Mouse (Mus musculus): ENCODE data around the gene Sik3.
"Not testable (repeated sequence)": the region's sequence is repeated elsewhere in the genome, so short reads cannot be mapped to it uniquely, and the experiment has no call there.

Gene Sik3

DNA sequence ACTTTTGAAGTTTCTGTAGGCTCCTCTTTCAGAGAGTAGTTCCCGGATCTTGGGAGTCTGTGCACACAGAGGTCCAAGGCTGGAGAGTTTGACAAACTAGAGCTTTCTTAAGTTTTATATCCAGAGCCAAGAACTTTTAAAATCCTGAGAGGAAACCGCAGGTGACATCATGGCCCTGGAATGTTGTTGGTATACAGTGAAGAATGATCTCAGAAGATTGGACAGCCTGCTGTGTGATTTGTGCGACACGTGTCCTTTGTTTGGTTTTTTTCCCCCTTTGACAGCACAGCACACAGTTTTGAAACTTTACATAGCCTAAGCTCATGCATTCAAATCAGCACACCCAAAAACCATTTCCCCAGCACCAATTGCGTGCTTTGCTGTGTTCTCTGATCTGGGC, 99.6 kb downstream of the Sik3 start:
- DNase-seq = peak; percentile 66

DNA sequence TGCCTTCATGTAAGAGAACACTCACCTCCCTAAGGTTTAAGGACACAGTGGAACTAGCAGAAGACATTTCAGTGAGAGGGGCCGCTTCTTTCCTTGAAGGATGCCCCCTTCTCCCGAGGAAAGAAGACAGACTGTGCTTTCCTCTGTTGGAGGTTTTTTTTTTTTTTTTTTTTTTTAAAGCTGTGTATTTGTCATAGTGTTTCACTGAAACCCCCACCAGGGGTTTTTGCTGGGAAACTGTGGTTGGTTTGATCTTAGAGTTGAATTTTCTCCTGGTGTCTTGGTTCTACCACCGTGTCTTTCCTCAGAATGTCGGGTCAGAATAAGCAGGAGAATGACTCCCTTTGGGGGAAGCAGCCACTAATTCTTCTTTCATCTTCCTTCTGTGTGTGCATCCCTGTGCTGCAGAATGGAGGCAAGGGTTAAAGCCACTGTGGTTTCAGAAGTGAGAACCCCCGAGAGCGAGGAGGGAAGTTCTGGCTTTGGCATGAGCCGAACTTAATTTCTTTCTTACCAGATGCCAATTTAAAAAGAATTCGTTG, 106.3 kb downstream of the Sik3 start:
- DNase-seq = no peak

DNA sequence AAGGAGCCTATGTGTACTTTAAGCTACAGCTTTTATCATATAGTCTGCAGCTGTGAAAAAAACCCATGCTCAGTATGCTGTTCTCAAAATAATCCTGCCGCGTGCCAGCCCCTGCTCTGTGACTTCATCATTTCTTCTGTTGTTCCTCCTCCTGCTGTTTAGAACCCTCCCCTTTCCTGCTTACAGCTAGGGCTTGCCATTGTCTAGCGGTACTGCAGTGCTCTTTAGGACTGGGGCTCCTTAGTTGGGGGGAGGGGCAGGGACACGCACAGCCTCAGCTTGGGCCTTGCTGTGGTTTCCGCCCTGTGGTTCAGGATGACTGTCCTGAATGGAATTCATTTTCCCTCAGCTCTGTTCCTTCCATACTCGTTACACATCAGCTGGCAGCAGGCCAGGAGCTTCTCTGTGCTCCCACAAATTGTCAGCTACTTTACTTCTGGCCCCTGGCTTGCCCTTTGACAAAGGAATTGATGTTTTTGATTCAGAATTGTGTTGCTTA, 107.4 kb downstream of the Sik3 start:
- DNase-seq = peak; percentile 93

DNA sequence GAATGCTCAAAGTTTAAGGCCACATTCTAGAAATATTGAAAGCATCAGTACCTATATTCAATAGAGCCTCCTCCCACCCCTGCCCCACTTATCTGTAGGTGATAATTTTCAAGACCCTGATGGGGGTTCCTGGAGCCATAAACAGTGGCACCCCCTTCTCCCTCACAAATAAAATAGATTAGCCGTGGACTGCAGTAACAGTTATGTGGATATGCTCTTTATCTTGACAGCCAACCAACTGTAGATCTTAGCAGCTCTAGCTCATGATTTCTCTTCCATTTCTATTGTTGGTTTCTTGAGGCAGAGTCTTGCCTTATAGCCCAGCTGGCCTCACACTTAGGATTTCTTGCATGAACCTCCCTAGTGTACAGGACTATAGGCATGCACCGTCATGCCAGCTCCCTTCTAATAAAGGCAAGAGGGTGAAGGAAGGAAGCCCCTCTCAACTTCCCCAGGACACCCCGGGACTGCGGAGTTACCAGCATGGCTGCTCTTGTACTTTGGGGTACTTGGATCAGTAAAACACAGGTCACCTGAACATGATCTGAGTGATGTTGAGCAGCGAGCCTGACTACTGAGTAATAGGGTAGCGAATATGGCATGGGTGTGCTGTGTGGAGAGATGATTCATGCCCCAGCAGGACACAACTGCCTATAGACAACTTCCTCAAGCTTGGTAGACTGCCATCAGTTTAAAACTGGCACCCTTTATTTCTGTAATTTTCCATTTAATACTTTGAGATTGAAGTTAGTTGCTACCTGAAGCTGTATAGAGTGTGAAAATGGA, 108.0 kb downstream of the Sik3 start:
- peak; percentile 10 for DNase-seq

DNA sequence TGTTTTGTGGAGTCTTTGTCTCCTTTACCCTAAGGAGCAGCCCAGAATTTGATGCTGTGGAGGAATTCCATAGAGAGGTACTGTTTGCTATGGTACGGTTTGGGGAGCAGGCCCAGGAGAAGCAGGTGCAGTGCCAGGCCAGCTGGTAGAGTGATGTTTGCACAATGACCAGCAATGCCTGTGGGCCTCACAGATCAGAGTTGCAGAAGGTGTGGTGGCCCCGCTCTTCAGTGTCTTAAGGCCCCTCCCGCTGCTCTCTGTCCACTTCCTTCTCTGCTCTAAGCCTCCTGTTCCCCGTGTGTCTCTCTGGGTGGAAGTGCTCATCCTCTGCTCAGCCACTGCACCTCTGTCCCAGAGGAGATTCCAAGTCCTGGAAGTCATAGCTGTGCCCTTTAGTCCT, 108.9 kb downstream of the Sik3 start:
- no peak for DNase-seq

DNA sequence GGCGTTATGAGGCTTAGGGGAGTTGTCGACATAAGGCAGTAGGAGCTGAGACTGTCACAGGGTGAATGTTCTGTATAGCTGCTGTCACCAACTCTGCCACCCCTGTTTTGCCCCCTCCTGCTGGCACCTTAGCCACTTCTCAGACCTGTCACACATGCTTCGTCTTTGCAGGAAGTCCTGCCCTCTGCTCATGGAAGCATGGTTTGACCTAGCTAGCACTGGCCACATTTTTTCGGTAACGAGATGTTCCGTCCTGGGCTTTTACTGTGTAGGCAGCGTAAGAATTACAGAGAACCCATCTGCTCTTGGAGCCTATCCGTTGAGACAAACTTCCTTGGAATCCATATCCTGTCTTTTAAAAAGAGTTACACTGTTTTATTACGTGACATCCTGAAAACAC, 110.1 kb downstream of the Sik3 start:
- peak; percentile 27 for DNase-seq

DNA sequence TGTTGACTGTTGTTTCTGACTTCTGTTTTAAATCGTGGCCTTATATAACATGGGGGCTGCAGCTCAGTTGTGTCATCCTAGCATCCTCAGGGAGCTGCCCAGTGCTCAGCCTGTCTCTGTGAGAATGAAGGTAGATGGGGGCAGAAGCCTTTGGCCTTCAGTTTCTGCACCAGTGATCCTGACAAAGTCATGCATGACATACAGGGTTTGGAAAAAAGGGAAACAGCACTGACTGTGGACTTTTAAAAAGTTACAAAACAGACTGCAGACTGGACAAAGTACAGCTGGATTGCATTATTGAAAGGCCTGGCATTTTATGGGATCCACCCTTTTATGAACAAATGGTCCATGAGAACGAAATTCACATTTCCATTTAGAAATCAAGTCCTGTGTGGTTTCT, 113.7 kb downstream of the Sik3 start:
- peak; percentile 34 for DNase-seq

DNA sequence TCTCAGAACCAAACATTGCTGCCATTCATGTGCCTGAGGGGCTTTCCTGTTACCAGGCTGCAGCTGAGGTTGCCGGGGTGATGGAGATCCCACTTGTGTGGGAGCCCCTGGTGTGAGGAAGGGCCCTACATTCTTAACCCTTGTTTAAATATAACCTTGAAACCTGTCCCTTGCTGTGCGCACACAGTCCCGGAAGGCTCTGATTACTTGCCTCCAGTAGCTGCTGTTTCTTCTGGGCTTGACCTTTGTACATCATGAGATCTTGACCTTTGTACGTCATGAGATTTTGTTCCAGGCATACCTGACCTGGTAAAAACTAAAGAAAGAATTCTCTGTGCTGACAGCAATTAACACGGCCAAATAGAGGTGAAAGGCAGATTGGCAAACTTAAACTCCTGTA, 114.7 kb downstream of the Sik3 start:
- DNase-seq = no peak

DNA sequence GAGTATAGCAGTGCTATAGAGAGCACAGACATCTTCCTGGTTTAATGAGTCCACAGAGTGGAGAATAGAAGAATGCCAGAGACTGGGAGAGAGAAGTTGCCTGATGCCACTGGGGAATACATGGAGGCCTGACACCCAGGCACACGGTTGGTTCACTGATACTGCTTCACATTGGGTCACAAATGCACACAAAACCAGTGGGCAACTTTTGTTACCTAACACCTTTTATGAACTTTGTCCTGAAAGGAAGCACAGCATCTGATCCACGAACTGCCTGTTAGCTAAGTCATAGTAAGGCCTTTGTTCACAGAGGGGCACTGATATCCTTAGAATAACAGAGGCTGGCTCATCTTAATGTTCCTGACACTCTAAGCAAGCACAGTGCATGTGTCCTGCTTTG, 116.6 kb downstream of the Sik3 start:
- DNase-seq = no peak

DNA sequence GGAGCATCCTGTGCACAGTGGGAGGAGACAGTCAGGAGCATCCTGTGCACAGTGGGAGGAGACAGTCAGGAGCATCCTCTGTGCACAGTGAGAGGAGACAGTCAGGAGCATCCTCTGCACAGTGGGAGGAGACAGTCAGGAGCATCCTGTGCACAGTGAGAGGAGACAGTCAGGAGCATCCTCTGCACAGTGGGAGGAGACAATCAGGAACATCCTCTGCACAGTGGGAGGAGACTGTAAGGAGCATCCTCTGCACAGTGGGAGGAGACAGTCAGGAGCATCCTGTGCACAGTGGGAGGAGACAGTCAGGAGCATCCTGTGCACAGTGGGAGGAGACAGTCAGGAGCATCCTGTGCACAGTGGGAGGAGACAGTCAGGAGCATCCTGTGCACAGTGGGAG, 120.2 kb downstream of the Sik3 start:
- DNase-seq = not testable (repeated sequence)

DNA sequence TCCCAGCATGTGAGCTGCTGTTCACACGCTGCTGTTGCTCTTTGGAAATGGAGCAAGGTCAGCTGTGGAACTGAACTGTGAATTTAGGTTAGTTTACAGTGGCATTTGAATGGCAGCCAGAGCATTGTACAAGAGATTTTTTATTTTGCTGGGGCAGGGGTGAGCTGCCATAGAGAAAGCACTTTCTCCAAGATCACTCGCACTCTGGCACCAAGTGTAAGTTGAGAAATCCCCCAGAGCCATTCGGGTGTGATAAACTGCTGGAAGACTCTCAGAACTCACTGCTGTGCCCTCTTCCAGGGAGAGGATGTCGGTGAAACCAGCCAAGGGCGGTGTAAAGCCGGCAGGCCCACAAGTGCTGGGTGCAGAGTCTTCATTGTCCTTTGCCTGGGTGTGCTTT, 126.2 kb downstream of the Sik3 start:
- no peak for DNase-seq

DNA sequence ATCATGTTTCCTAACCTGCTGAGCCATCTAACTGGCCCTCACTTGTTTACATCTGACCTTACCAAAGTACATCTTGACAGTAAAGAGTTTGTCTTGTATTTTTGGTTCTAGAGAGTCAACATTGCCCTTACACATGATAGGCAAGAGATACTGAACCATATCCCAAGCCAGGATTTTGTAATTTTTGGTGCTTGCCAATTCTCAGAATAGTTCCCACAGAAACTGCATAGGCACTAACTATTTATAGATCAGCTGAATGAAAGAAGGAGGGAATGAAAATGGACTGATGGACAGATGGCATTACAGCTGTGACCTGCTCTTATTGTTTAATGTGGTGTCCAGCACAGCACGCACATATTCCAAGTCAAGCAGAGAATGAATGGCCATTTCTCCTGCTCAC, 128.2 kb downstream of the Sik3 start:
- DNase-seq = no peak

DNA sequence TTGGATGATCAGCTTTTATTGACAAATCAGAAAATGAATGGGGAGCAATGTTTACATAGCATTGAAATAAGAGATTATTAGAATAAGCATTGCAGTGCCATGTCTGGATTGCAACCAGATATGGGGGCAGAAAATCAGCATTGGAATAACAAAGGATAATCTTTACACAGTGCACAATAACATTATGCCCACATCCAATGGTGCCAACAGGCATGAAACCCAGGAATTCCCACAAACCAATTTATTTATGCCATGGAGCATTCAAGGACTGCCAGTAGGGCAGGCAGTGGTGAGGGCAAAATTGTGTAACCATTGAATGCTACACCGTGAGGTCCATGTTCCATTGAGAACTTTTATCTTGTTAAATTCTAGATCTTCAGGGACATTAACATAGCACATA, 129.4 kb downstream of the Sik3 start:
- DNase-seq = no peak

DNA sequence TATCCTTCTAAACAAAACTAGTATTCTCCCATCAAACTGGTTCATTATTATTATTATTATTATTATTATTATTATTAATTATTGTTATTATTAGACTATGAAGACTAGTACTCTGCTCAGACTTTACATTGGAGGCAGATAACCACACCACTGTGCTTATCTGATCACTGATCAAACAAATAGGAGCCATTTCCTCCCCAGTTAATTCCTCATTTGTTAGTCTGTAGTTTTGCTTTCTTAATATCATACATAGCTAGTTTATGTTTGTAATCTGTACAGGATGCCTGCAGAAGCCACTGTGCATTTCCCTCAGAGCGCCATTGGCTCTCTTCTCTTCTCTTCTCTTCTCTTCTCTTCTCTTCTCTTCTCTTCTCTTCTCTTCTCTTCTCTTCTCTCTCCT, 129.9 kb downstream of the Sik3 start:
- DNase-seq = no peak

DNA sequence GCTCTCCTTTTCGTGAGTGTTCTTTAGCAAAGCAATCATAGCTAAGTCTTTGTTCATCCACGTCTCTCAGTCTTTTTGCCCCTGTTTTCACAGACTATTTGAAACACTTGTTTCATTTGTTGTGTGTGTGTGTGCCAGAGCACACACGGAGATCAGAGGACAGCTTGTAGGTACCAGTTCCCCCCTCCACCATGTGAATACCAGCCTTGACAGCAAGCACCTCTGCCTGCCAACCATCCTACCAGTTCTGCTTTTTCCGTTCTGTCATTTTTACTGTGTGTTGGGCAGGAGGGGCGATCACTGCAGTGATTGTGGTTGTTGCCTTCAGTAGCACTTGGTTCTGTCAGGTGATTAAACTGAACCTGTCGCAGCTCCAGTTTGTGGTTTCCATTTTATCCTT, 132.4 kb downstream of the Sik3 start:
- no peak for DNase-seq

DNA sequence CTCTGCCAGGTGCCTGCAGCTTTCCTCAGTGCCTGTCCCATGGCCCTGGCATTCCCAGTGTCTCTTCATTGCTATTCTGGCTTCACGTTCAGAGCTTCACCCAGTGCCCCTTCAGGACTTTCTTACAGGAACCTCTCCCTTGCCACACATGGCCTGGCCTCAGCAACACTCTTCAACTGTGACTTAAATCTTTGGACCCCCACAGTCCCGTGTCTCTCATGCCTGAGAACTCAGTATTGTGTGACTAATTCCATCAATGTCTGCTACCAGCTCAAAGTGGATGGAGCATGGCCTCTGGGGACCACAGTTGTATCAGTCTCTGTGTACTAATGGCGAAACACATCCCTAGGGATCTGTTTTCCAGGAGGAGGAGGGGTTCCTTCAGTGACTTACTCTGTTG, 133.8 kb downstream of the Sik3 start:
- DNase-seq = no peak

DNA sequence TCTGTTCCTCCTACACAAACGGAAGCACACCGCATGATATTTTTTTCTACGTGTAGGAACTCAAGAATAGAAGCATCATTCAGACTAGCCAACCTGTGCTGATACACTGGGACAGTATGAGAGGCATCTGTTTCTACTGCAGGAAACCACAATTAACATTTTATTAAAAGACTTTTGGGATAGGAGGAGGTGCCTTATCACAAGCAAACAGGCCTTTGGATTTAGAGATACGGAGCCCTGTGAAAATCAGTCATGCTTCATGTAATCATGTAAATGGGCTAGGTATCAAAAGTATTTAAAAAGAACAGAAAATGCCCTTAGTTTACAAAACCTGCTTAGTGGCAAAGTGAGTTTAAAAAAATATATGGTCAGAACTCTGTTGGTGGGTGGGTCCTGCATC, 136.1 kb downstream of the Sik3 start:
- DNase-seq = no peak

DNA sequence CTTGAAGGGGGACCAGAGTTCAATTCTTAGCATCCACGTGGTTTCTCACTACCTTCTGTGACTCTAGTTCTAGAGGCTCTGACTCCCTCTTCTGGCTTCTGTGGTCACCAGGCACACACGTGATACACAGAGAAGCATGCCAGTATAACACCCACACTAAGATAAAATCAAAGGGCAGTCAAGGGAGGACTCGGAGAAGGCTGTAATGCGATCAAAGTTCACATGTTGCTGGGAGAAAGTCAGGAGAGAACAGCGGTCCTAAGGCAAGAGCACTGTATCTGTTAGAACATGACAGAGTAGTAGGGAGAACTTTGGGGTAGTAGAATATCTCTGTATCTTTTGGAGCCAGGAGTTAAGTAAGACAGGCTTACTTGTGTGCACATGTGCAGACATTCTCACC, 136.8 kb downstream of the Sik3 start:
- no peak for DNase-seq

DNA sequence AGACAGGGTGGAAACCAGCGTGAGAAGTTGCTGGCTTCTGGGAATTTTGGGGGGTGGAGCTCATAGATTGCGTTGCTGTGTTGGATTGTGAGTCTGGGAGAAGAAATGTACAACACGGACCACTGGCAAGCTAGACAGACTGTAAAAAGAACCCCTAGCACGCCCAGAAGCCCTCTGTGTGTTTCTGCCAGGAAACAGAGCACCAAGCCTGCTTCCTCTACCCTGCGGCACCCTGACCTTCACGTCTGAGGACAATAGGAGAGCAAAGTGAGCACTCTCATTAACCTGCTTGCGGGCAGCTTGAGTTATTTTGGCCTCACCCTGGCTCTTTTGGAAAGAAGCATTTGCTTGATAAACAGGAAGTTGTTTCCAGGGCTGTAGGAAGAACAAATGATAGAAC, 137.5 kb downstream of the Sik3 start:
- DNase-seq = peak; percentile 68

DNA sequence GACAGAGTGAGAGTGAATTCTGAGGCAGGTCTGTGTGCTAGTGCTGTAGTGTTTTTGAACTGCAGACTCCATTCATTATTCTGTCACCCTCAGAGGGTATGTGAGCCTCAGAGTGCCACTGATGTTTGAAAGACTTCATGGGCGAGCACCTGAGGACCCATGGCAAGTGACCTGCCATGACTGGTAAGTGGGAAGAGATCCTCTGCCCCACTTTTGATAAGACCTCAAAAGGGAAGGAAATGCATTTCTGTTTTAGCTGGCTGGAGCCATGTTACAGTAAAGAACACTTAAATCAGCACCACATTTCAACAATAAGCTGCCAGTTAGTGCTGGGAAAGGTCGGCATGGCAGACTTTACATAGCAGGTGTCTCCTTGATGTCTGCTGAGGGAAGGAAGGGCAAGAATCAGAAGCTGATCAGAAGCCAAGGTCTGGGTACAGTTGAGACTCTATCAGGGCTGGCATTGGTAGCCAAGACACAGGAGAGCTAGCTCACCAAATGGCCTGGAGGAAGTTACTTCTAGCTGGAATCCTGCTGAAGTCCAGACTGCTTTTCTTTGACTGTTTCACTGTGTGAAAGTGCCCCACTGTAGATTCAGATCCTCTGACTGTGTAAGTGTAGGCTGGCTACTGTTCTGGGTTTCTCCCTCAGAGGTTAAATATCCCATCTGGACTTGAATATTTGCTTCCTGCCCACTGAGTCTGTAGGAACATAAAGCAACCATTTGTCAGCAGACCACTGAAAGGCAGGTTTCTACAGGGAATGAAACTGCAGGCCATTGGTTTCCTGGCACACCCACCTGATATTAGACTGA, 138.5 kb downstream of the Sik3 start:
- no peak for DNase-seq

DNA sequence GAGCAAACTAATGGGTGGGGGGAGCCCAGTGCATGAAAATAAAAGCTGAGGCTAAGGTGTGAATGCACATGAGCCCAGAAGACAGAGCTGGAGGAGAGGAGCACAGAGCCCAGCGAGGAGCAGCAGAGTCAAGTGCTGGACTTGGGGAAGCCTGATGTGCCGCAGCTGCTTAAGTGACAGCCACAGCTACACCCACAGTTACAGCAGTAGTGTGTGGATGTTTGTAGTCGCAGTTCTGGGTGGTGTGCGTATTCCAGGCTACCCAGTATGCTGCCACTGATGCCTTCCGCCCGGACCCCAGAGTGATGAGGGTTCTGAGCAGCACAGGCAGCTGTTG, 139.1 kb downstream of the Sik3 start:
- DNase-seq = peak; percentile 68

DNA sequence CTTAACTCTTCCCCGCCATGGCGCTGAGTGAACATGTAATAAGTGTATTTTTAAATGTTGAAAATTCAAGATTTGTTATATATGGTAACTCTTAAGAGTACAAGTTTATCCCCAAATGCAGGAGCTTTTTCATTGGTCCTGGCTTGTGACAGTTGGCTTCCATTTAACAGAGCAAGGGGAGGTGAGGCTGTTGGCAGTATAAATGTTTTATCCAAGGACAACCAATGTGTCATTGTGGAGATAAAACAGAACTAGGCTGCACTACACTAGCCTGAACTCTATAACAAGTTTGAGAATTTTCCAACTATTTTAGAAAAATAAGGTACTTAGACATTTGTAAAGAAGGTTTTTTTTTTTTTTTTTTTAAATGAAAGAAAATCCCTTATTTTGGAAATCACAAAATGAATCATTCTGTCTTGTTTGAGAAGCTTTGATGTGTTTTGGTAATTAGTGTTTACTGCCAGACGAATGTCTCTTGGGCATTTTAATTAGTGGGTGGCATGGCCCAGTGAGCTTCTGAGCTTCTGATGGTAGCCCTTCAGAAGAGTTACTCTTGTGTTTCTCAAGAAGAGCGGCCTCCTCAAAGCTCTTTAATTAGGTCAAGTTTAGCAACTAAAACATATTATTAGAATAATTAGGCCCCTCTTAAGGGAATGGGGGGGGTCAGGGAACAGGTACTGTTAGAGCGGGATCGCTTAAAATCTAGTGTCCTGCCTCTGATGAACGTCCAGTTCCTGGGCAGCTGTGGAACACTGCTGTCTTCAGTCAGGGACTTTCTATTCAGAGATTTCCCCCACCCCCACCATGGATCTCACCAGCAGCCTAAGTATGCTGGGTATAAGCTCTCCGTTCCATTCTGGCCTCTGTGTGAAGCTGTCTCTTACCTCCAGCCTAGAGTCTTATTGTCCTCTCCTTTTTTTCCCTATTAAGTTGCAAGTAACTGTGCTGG, 139.7 kb downstream of the Sik3 start:
- DNase-seq = no peak

DNA sequence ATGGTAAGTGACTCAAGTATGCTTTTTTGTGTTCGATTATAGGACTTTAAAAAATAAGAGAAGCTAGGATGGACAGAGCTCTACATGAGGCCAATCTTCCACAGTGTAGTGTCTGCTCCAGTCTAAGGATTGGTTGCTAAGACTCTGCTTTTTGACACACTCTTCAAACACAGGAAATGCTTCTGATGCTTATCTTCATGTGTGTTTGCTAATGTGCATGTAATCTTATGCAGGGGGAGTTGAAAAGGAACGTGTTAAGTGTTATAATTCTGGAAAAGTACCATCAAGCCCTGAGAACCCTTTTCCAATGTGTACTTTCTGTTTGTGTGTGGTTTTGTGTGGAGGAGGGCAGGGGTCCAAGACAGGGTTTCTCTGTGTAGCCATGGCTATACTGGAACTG, 141.8 kb downstream of the Sik3 start:
- no peak for DNase-seq
